Mouse (Mus musculus) spleen, adult 2 months (tissue): ENCODE data around the gene Cfap97d1.

ENCODE experiments used
- CTCF ChIP-seq: fragments of 200-500 bp; IDR thresholded peaks from 2 replicates; pipeline ENCODE4 v1.5.1; 2011; ENCODE audit warnings: mild to moderate bottlenecking, inconsistent platforms; ENCODE audit not compliant: insufficient read depth, insufficient read length, insufficient replicate concordance; ENCODE audit errors: extremely low read depth
- POLR2A ChIP-seq: fragments of 200-500 bp; IDR thresholded peaks from 2 replicates; pipeline ENCODE4 v1.6.1; 2011; ENCODE audit warnings: low read depth, low read length, inconsistent platforms

- TF ChIP-seq CTCF (no peak), POLR2A (no peak)
These were observed 45.2 kb downstream of the Cfap97d1 start for GRCm38 (mm10) chr11:102029304-102029703.
